Mouse (Mus musculus): ENCODE results near the gene Synpo2.

Synpo2 gene

GRCm38 (mm10) chr3:123092913-123093639, 142.9 kb downstream of the Synpo2 start:
- DNase-seq (ENCODE audit: low read depth, low spot score) = no peak

GRCm38 (mm10) chr3:123092442-123092841, 143.5 kb downstream of the Synpo2 start:
- DNase-seq (ENCODE audit: low read depth, low spot score) = no peak

GRCm38 (mm10) chr3:123089297-123090020, 146.5 kb downstream of the Synpo2 start:
- no peak for DNase-seq (ENCODE audit: low read depth, low spot score)

- DNase-seq (ENCODE audit: low read depth, low spot score) = no peak
These were observed 147.7 kb downstream of the Synpo2 start for GRCm38 (mm10) chr3:123088284-123088683.

- no peak for DNase-seq (ENCODE audit: low read depth, low spot score)
These were observed 150.0 kb downstream of the Synpo2 start for GRCm38 (mm10) chr3:123085871-123086501.

GRCm38 (mm10) chr3:123081665-123082064, 154.3 kb downstream of the Synpo2 start:
- DNase-seq (ENCODE audit: low read depth, low spot score) = no peak

GRCm38 (mm10) chr3:123080943-123081342, 155.0 kb downstream of the Synpo2 start:
- no peak for DNase-seq (ENCODE audit: low read depth, low spot score)

GRCm38 (mm10) chr3:123080017-123080725, 155.8 kb downstream of the Synpo2 start:
- DNase-seq (ENCODE audit: low read depth, low spot score) = no peak

GRCm38 (mm10) chr3:123075759-123076158, 160.2 kb downstream of the Synpo2 start:
- DNase-seq (ENCODE audit: low read depth, low spot score) = no peak

GRCm38 (mm10) chr3:123075034-123075433, 160.9 kb downstream of the Synpo2 start:
- no peak for DNase-seq (ENCODE audit: low read depth, low spot score)

- DNase-seq (ENCODE audit: low read depth, low spot score) = no peak
These were observed 162.6 kb downstream of the Synpo2 start for GRCm38 (mm10) chr3:123073351-123073750.

- DNase-seq (ENCODE audit: low read depth, low spot score) = no peak
These were observed 163.5 kb downstream of the Synpo2 start for GRCm38 (mm10) chr3:123072472-123072871.

- no peak for DNase-seq (ENCODE audit: low read depth, low spot score)
These were observed 165.0 kb downstream of the Synpo2 start for GRCm38 (mm10) chr3:123070996-123071395.

GRCm38 (mm10) chr3:123066836-123067235, 169.1 kb downstream of the Synpo2 start:
- no peak for DNase-seq (ENCODE audit: low read depth, low spot score)

GRCm38 (mm10) chr3:123065466-123065865, 170.5 kb downstream of the Synpo2 start:
- DNase-seq (ENCODE audit: low read depth, low spot score) = no peak

GRCm38 (mm10) chr3:123064186-123064585, 171.8 kb downstream of the Synpo2 start:
- DNase-seq (ENCODE audit: low read depth, low spot score) = no peak

GRCm38 (mm10) chr3:123061931-123062330, 174.0 kb downstream of the Synpo2 start:
- DNase-seq (ENCODE audit: low read depth, low spot score) = no peak

GRCm38 (mm10) chr3:123058832-123059231, 177.1 kb downstream of the Synpo2 start:
- DNase-seq (ENCODE audit: low read depth, low spot score) = no peak

- no peak for DNase-seq (ENCODE audit: low read depth, low spot score)
These were observed 181.8 kb downstream of the Synpo2 start for GRCm38 (mm10) chr3:123054178-123054577.

- DNase-seq (ENCODE audit: low read depth, low spot score) = no peak
These were observed 182.6 kb downstream of the Synpo2 start for GRCm38 (mm10) chr3:123053192-123053938.

- no peak for DNase-seq (ENCODE audit: low read depth, low spot score)
These were observed 193.6 kb downstream of the Synpo2 start for GRCm38 (mm10) chr3:123042308-123042707.
